Mouse (Mus musculus): ENCODE results near the gene Gm26965. TPM values are rescaled to one million over a fixed set of nuclear protein-coding genes. Genes with fewer than 3 reads are reported as not detected.

The Gm26965 gene
- total RNA-seq, 4 experiments from 2014 or later, result 1.0 TPM; not detected in 3

Other genes starting within 250 kb of the Gm26965 start
- 1 to 10 TPM; 2.9 to 5.5 (median 4.4) TPM for gene Zfp458, start 247.7 kb downstream of the Gm26965 start, total RNA-seq (2022)
- 1 to 10 TPM; 3.0 to 4.8 (median 4.4) TPM for gene Zfp457, start 219.7 kb downstream of the Gm26965 start, total RNA-seq (2022)
- gene Zfp595, start 193.6 kb downstream of the Gm26965 start, total RNA-seq (2022), result 1 to 10 TPM; 5.3 to 6.1 (median 5.6) TPM
- gene Gm28044, start 165.6 kb downstream of the Gm26965 start, total RNA-seq (2022), result 1 to 10 TPM in 2 of 4 experiments, not detected in 2; 3.7 to 3.9 TPM
- gene Zfp953, start 165.5 kb downstream of the Gm26965 start, total RNA-seq (2022), result 1 to 10 TPM; 2.7 to 3.8 (median 3.0) TPM
- gene Gm28041, start 150.4 kb downstream of the Gm26965 start, total RNA-seq (2022), result 1 to 10 TPM in 3 of 4 experiments, under 1 TPM in 1; 0.46 to 3.7 (median 1.6) TPM
- 1 to 10 TPM; 1.2 to 2.8 (median 1.9) TPM for gene Zfp456, start 150.3 kb downstream of the Gm26965 start, total RNA-seq (2022)
- gene Zfp429, start 126.3 kb downstream of the Gm26965 start, total RNA-seq (2022), result 1 to 10 TPM; 3.5 to 7.4 (median 5.4) TPM
- 1 to 10 TPM in 3 of 4 experiments, under 1 TPM in 1; 0.99 to 5.2 (median 2.8) TPM for gene Zfp459, start 104.7 kb downstream of the Gm26965 start, total RNA-seq (2022)
- 10 to 100 TPM; 17.9 to 28.8 (median 23.0) TPM for gene Zfp874a, start 74.5 kb downstream of the Gm26965 start, total RNA-seq (2022)
- 10 to 100 TPM; 17.7 to 23.8 (median 18.7) TPM for gene Zfp874b, start 41.9 kb downstream of the Gm26965 start, total RNA-seq (2022)
- 10 to 100 TPM in 2 of 4 experiments, 1 to 10 TPM in 2; 7.4 to 10.7 (median 9.5) TPM for gene Zfp58, start 25.6 kb downstream of the Gm26965 start, total RNA-seq (2022)
- 10 to 100 TPM; 16.7 to 22.7 (median 19.6) TPM for gene Zfp87, start within 50 bp of the Gm26965 start, total RNA-seq (2022)
- 10 to 100 TPM in 3 of 4 experiments, 1 to 10 TPM in 1; 9.8 to 11.0 (median 10.4) TPM for gene Zfp748, start 27.7 kb upstream of the Gm26965 start, total RNA-seq (2022)
- gene Zfp729b, start 83.6 kb upstream of the Gm26965 start, total RNA-seq (2022), result 10 to 100 TPM in 1 of 4 experiments, 1 to 10 TPM in 3; 6.7 to 11.0 (median 9.3) TPM
- 1 to 10 TPM in 1 of 4 experiments, under 1 TPM in 3; 0.44 to 2.4 (median 0.78) TPM for gene Gm49345, start 111.6 kb upstream of the Gm26965 start, total RNA-seq (2022)
- gene Zfp729a, start 111.6 kb upstream of the Gm26965 start, total RNA-seq (2022), result 10 to 100 TPM in 2 of 4 experiments, 1 to 10 TPM in 2; 7.3 to 10.5 (median 9.2) TPM
- 10 to 100 TPM; 12.6 to 19.6 (median 16.1) TPM for gene Zfp738, start 160.9 kb upstream of the Gm26965 start, total RNA-seq (2022)
- 10 to 100 TPM; 12.1 to 14.5 (median 12.7) TPM for gene Zfp65, start 203.0 kb upstream of the Gm26965 start, total RNA-seq (2022)
- 1 to 10 TPM; 3.8 to 7.0 (median 6.4) TPM for gene Zfp85, start 229.1 kb upstream of the Gm26965 start, total RNA-seq (2022)